Mouse (Mus musculus) heart, embryonic 13.5 days (tissue): Measurements from ENCODE around the gene Wdr66. TPM values are rescaled to one million over a fixed set of nuclear protein-coding genes. Genes with fewer than 3 reads are reported as not detected.
A peak's percentile ranks its signal among the peaks of the same experiment; 100 is the strongest.

ENCODE experiments used
- ATAC-seq: fragments of 200-750 bp; cut with Nextera tagmentation; 2 replicates; pipeline ENCODE4 v1.8.0; 2017; ENCODE audit warnings: moderate TSS enrichment; ENCODE audit not compliant: insufficient number of reproducible peaks, low FRiP score, low TSS enrichment; ENCODE audit errors: extremely low read depth
- H3K27ac ChIP-seq: fragments of 300-500 bp; sonication (generic); replicated peaks from 2 replicates; pipeline ENCODE4 v1.5.1; 2015; ENCODE audit warnings: moderate library complexity, mild to moderate bottlenecking, inconsistent platforms
- H3K27me3 ChIP-seq: fragments of 300-500 bp; sonication (generic); replicated peaks from 2 replicates; pipeline ENCODE4 v1.6.1; 2015; ENCODE audit warnings: mild to moderate bottlenecking, inconsistent platforms
- H3K36me3 ChIP-seq: fragments of 300-500 bp; sonication (generic); 2 replicates; pipeline ENCODE4 v1.6.1; 2015; ENCODE audit warnings: mild to moderate bottlenecking, inconsistent platforms
- H3K4me1 ChIP-seq: fragments of 300-500 bp; sonication (generic); 2 replicates; pipeline ENCODE4 v1.6.1; 2015; ENCODE audit warnings: inconsistent platforms
- H3K4me2 ChIP-seq: fragments of 300-500 bp; sonication (generic); 2 replicates; pipeline ENCODE4 v1.6.1; 2015; ENCODE audit warnings: inconsistent platforms, mild to moderate bottlenecking, moderate library complexity
- H3K4me3 ChIP-seq: fragments of 300-500 bp; sonication (generic); 2 replicates; pipeline ENCODE4 v1.5.1; 2015; ENCODE audit warnings: moderate library complexity, mild to moderate bottlenecking, inconsistent platforms
- H3K9ac ChIP-seq: fragments of 300-500 bp; sonication (generic); 2 replicates; pipeline ENCODE4 v1.6.1; 2015; ENCODE audit warnings: inconsistent platforms, mild to moderate bottlenecking, moderate library complexity
- H3K9me3 ChIP-seq: fragments of 300-500 bp; sonication (generic); 2 replicates; pipeline ENCODE4 v1.6.1; 2016; ENCODE audit warnings: inconsistent platforms
- WGBS: fragments of 180-500 bp; shearing (Covaris S2); methylation state at CpG from one replicate; pipeline ENCODE4 v1.1.7; 2015; ENCODE audit warnings: mixed read lengths; 5-methylcytosine and 5-hydroxymethylcytosine counted together
- polyA plus RNA-seq: library from polyadenylated mRNA; unstranded; fragments of >200 nt; fragmentation: Nextera tagmentation; extraction: Ambion mirVana; gene quantifications from 2 replicates; pipeline ENCODE4 v1.2.1, GENCODE M21; 2015

Gene Wdr66
- polyA plus RNA-seq, 1 experiment from 2014 or later: 0.91 TPM

- Histone ChIP-seq H3K36me3 (no peaks in the 10 kb centered on the region), H3K4me2 (no peak overlapping the region), H3K4me1 (peaks cover 6% of the 10 kb centered on the region), H3K9ac (no peak overlapping the region), H3K27ac (no peak overlapping the region), H3K27me3 (no peaks in the 10 kb centered on the region), H3K4me3 (no peak overlapping the region), H3K9me3 (no peaks in the 10 kb centered on the region)
- no peak for ATAC-seq
- WGBS: 75% methylated on average over 5 of the region's 5 CpGs
Measured at GRCm38 (mm10) chr5:123272927-123273326, 21.0 kb downstream of the Wdr66 start.

GRCm38 (mm10) chr5:123276636-123277341, 24.9 kb downstream of the Wdr66 start:
- Histone ChIP-seq H3K4me2 (no peak overlapping the region), H3K9ac (no peak overlapping the region)
- 70% methylated on average over 9 of the region's 9 CpGs for WGBS

DNA sequence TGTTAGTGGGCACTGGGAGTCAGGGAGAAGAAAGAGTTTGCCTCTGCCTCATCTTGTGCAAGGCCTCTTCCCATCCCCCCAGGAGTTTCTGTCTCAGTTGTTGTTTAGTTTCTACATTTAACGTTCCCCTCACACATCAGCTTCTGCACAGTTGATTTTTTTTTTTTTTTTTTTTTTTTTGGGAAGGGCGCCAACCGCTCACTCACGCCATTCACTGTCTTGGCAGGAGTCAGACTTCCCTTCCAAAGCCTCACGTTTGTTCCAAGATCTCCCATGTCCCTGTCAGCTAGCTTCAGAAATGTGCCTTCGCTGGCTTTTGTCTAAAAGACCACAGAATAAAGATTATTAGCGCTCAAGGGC, 25.4 kb downstream of the Wdr66 start:
- no peak overlapping the region for H3K4me2 ChIP-seq
- no peak overlapping the region for H3K9ac ChIP-seq
- H3K4me3 ChIP-seq: no peak overlapping the region
- 43% methylated on average over 7 of the region's 7 CpGs for WGBS
- no peak overlapping the region; the same call in 1 of the 2 replicates for H3K27ac ChIP-seq
- H3K4me1 ChIP-seq: peaks cover 6% of the 10 kb centered on the region
- H3K36me3 ChIP-seq: no peaks in the 10 kb centered on the region
- no peak for ATAC-seq
- H3K27me3 ChIP-seq: no peaks in the 10 kb centered on the region
- H3K9me3 ChIP-seq: no peaks in the 10 kb centered on the region

More at GRCm38 (mm10) chr5:123276636-123277341, 24.9 kb downstream of the Wdr66 start:
- Histone ChIP-seq H3K27ac (no peak overlapping the region; the same call in 1 of the 2 replicates), H3K27me3 (no peaks in the 10 kb centered on the region), H3K36me3 (no peaks in the 10 kb centered on the region), H3K9me3 (no peaks in the 10 kb centered on the region), H3K4me3 (no peak overlapping the region), H3K4me1 (peaks cover 6% of the 10 kb centered on the region)
- no peak for ATAC-seq

DNA sequence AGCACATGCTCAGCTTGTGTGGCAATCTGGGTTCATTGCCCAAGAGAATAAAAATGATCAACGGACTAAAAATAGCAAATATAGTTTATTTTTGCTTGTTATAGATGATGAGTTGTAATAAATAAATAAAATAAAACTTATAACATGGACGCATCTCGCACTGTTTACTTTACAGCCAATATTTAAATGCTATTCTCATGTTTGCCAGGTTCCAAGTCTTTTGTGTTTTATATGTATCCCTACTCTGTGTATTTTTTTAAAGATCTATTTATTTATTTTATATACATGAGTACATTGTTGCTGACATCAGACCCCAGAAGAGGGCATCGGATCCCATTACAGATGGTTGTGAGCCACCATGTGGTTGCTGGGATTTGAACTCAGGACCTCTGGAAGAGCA, 25.8 kb downstream of the Wdr66 start:
- H3K27ac ChIP-seq: no peak overlapping the region
- no peak overlapping the region for H3K4me3 ChIP-seq
- no peaks in the 10 kb centered on the region for H3K27me3 ChIP-seq
- peaks cover 6% of the 10 kb centered on the region for H3K4me1 ChIP-seq
- H3K36me3 ChIP-seq: no peaks in the 10 kb centered on the region
- 82% methylated on average over 4 of the region's 4 CpGs for WGBS
- H3K4me2 ChIP-seq: no peak overlapping the region
- no peak overlapping the region for H3K9ac ChIP-seq
- no peaks in the 10 kb centered on the region for H3K9me3 ChIP-seq
- no peak for ATAC-seq

DNA sequence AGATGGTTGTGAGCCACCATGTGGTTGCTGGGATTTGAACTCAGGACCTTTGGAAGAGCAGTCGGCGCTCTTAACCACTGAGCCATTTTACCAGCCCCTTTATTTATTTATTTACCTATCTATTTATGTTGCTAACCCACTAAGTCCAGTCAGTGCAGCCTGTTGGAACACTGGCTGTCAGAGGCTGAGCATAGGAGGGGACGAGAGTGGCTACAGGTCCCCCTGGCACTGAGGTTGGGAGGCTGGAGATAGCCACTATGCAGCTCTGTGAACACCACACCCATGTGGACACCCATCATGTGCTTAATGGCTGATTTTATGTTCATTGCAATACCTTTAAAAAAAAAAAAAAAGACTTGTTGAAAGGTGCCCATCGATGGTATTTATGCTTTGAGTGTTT, 27.3 kb downstream of the Wdr66 start:
- Histone ChIP-seq H3K9ac (no peak overlapping the region), H3K4me3 (peak overlapping the region; percentile 31; the same call in 1 of the 2 replicates), H3K9me3 (no peaks in the 10 kb centered on the region), H3K27me3 (no peaks in the 10 kb centered on the region), H3K4me2 (peak overlapping the region; percentile 62), H3K36me3 (no peaks in the 10 kb centered on the region), H3K27ac (no peak overlapping the region), H3K4me1 (peaks cover 6% of the 10 kb centered on the region)
- no peak for ATAC-seq
- 75% methylated on average over 4 of the region's 4 CpGs for WGBS

GRCm38 (mm10) chr5:123281336-123282136, 29.6 kb downstream of the Wdr66 start:
- Histone ChIP-seq H3K27me3 (no peaks in the 10 kb centered on the region), H3K4me3 (no peak overlapping the region), H3K4me2 (no peak overlapping the region), H3K27ac (no peak overlapping the region), H3K9ac (no peak overlapping the region), H3K9me3 (no peaks in the 10 kb centered on the region), H3K36me3 (no peaks in the 10 kb centered on the region), H3K4me1 (peaks cover 6% of the 10 kb centered on the region)
- 66% methylated on average over 9 of the region's 9 CpGs for WGBS
- no peak for ATAC-seq

- no peak overlapping the region for H3K4me3 ChIP-seq
- no peak for ATAC-seq
- H3K27ac ChIP-seq: no peak overlapping the region
- H3K36me3 ChIP-seq: no peaks in the 10 kb centered on the region
- H3K9me3 ChIP-seq: peaks cover 10% of the 10 kb centered on the region; the same call in 1 of the 2 replicates
- H3K4me1 ChIP-seq: no peaks in the 10 kb centered on the region
- H3K9ac ChIP-seq: no peak overlapping the region
- 33% methylated on average over 8 of the region's 8 CpGs for WGBS
- no peak overlapping the region for H3K4me2 ChIP-seq
- H3K27me3 ChIP-seq: peaks cover 11% of the 10 kb centered on the region; the same call in 1 of the 2 replicates
Measured at GRCm38 (mm10) chr5:123285174-123285573, 33.3 kb downstream of the Wdr66 start.

DNA sequence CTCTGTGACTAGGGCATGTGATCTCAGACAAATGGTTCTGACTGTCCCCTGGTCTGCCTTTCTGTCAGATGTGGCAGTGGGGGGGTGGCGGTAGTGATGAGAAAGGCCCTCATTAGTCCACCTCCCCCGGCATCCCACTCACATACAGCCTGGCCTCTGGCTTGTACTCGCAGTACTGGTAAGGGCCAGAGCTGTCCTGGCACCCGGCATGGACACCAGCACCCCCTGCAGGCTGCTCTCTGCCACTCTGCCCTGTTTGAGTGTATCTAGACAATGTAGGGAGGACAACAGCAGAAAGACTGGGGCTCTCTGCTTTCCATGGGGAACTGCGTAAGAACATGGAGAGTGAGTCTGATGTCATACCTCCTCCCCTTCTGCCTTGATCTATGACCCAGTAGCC, 36.2 kb downstream of the Wdr66 start:
- no peaks in the 10 kb centered on the region for H3K36me3 ChIP-seq
- H3K4me1 ChIP-seq: no peaks in the 10 kb centered on the region
- H3K27me3 ChIP-seq: peaks cover 12% of the 10 kb centered on the region; the same call in 1 of the 2 replicates
- peaks cover 10% of the 10 kb centered on the region; the same call in 1 of the 2 replicates for H3K9me3 ChIP-seq
- no peak overlapping the region for H3K4me3 ChIP-seq
- WGBS: 69% methylated on average over 5 of the region's 5 CpGs
- no peak for ATAC-seq
- no peak overlapping the region for H3K27ac ChIP-seq
- no peak overlapping the region for H3K4me2 ChIP-seq
- H3K9ac ChIP-seq: no peak overlapping the region

GRCm38 (mm10) chr5:123294653-123295052, 42.8 kb downstream of the Wdr66 start:
- no peak for ATAC-seq
- H3K4me3 ChIP-seq: no peak overlapping the region
- WGBS: 84% methylated on average over 9 of the region's 9 CpGs
- peaks cover 24% of the 10 kb centered on the region for H3K27me3 ChIP-seq
- H3K27ac ChIP-seq: no peak overlapping the region
- no peaks in the 10 kb centered on the region for H3K36me3 ChIP-seq
- H3K4me2 ChIP-seq: no peak overlapping the region
- peaks cover 10% of the 10 kb centered on the region for H3K4me1 ChIP-seq
- no peaks in the 10 kb centered on the region for H3K9me3 ChIP-seq
- no peak overlapping the region for H3K9ac ChIP-seq

DNA sequence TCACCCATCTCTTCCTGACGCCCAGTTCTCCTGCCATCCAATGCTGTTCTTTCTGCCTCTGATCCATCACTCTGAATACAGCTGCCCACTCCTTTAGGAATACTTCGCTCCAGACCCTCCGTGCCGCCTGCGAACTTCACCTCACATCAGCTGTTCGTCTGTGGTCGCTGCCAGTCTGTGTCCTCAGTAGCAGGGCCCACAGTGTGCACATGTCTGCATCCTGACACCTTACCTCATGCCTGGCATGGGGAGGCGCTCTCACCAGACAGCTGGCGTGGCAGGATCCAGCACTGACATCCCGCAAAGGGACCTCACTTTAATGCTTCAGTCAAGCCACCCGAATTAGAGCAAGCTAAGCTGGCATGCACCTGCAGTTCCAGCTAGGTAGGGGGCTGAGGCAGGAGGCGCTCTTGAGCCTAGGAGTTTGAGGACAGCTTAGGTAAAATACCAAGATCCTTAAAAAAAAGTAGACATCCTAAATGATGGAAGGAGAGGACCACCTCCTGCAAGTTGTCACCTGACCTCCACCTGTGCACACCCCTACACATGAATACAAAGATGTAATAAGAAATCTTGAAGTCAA, 44.4 kb downstream of the Wdr66 start:
- H3K27me3 ChIP-seq: peaks cover 18% of the 10 kb centered on the region
- no peaks in the 10 kb centered on the region for H3K9me3 ChIP-seq
- H3K4me1 ChIP-seq: peaks cover 25% of the 10 kb centered on the region
- no peak for ATAC-seq
- WGBS: 63% methylated on average over 12 of the region's 12 CpGs
- H3K4me3 ChIP-seq: no peak overlapping the region
- no peak overlapping the region for H3K27ac ChIP-seq
- H3K36me3 ChIP-seq: no peaks in the 10 kb centered on the region
- no peak overlapping the region for H3K9ac ChIP-seq
- peak overlapping the region; percentile 16; the same call in 1 of the 2 replicates for H3K4me2 ChIP-seq

DNA sequence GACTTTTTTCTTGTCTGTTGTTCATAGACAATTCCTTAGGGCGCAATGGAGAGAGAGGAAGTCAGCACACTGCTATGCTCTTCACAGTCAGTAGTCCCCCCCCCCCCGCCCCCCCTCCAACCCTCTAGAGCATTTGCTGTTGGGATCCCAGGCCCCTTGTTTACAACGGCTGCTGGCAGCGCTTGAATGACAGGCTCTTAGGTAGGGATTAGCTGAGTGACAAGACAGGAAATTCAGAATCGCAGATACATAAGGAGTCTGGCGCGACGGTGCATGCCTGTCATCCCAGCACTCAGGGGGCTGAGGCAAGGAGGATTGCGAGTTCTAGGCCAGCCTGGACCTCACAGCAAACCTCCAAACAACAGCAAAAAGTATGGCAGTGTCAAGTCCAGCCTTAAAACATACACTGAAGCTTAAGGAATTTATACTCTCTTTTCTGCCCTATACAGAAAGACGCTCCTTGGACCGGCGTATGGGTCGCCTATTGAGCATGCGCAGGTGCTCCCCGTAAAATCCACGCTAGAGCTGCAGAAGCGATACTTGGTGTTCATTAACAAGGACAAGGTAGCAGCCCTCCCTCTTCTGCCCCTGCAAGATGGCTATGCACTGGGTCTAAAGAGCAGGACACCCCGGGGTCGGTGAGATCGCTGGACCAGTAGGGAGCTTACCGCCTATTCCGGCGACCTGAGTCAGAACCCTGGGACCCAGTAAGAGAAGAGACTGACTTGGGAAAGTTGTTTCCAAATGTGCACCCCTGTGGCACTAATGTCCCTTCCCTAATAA, 45.3 kb downstream of the Wdr66 start:
- no peak overlapping the region for H3K27ac ChIP-seq
- no peak for ATAC-seq
- H3K4me2 ChIP-seq: peak overlapping the region; percentile 16; the same call in 1 of the 2 replicates
- peaks cover 18% of the 10 kb centered on the region for H3K27me3 ChIP-seq
- H3K36me3 ChIP-seq: no peaks in the 10 kb centered on the region
- H3K9me3 ChIP-seq: no peaks in the 10 kb centered on the region
- H3K9ac ChIP-seq: no peak overlapping the region
- H3K4me3 ChIP-seq: no peak overlapping the region
- 52% methylated on average over 22 of the region's 23 CpGs for WGBS
- H3K4me1 ChIP-seq: peaks cover 34% of the 10 kb centered on the region
